Mouse (Mus musculus) skeletal muscle tissue, adult 2 months (tissue): Measurements from ENCODE around the gene Wnt8b.

Source experiments
- DNase-seq: peaks from one replicate; pipeline ENCODE4 v3.0.0-alpha.2; 2012; ENCODE audit warnings: low read depth, low spot score

Wnt8b gene

DNA sequence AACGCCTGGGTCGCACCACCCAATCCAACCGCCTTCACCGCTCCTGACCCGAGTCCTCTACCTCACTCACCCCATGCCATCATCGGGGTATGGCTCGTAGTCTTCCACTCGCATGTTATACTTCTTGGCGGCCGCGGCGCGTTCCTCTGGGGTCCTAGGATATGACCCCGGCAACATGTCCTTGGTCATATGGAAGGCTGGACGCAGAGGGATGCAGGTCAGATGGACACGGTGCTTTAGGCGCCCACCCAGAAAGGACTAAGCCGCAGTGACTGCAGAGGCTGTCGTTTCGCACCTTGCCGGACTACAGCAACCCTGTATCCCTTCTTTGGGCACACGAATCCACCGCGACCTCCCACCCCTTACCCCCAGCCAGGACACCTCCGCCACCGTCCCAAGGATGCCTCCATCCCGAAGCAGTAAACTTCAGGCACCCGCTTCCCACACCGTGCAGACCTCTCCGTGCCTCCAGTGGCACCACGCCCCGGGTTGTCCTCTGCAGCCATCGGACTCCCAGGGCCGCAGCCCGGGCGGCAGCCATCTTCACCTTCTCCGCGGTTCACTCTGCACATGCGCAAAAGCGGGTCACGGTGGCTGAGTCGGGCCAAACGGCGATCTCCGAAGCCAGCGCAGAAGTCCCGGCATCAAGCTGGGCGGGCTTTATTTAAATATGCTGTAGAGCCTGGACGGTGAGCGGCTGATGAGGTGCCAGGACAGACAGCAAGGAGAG lies 61.8 kb downstream of the Wnt8b start, which contains the start of gene Ndufb8:
TSS of gene Ndufb8 (minus strand) at position 580 of the 730 bp plus-strand sequence.
- DNase-seq = peak; percentile 92

DNA sequence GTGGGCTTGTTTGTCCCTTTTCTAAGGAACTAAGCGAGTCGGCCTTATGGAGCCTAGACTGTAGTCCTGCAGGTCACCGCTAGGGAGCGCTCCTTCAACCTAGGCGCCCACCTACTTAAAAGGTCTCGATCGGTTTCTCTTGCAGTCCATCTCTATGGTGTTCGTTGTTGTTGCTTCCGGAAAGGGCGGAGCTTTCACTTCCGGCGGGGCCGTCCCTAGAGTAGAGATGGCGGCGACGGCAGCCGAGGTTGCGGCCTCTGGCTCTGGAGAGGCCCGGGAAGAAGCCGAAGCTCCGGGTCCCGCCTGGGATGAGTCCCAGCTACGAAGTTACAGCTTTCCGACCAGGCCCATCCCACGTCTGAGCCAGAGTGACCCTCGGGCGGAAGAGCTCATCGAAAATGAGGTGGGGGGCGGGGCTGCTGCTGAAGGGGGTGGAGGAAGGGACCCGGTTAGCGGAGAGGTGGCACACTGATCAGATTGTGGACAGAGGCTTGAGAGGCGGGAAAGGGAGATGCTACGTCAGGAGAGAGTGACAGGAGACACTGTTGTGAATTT lies 69.5 kb downstream of the Wnt8b start, which contains the start of gene Hif1an:
TSS of gene Hif1an (plus strand) at position 199 of the 555 bp plus-strand sequence.
- DNase-seq = peak; percentile 93
